Mouse (Mus musculus) layer of hippocampus, postnatal 25 days (tissue): Measurements from ENCODE around the gene Maip1. TPM values are rescaled to one million over a fixed set of nuclear protein-coding genes. Genes with fewer than 3 reads are reported as not detected.
A peak's percentile ranks its signal among the peaks of the same experiment; 100 is the strongest.

Experiments used
- DNase-seq, 2 experiments: peaks; one replicate each; pipeline ENCODE4 v3.0.0; 2022; ENCODE audit warnings: mixed read lengths in 2 of 2, low spot score in 1 of 2; ENCODE audit errors: extremely low spot score in 1 of 2
- total RNA-seq, 2 experiments: library from RNA; stranded (reverse); gene quantifications; 2 replicates each; pipeline ENCODE4 v1.2.3; 2021

Gene Maip1
- total RNA-seq = 10 to 100 TPM; 11.3 to 12.0 TPM

GRCm38 (mm10) chr1:57406187-57407151 is at the start of gene Maip1, which contains the start of gene Tyw5:
Gene Maip1, plus strand, starts transcription at chr1:57406328.
Gene Tyw5, minus strand, starts transcription at chr1:57407101.
- DNase-seq = peak; percentile 77 to 88

- DNase-seq = no peak
These were observed 47.6 kb upstream of the Maip1 start for GRCm38 (mm10) chr1:57358546-57358945.

GRCm38 (mm10) chr1:57367446-57367845 is 38.7 kb upstream of the Maip1 start:
- no peak for DNase-seq

- no peak for DNase-seq
These were observed 37.0 kb upstream of the Maip1 start for GRCm38 (mm10) chr1:57369111-57369510.

GRCm38 (mm10) chr1:57370451-57370850 is 35.7 kb upstream of the Maip1 start:
- no peak for DNase-seq

- no peak for DNase-seq
These were observed 30.9 kb upstream of the Maip1 start for GRCm38 (mm10) chr1:57375276-57375675.

- DNase-seq = no peak
These were observed 29.3 kb upstream of the Maip1 start for GRCm38 (mm10) chr1:57376806-57377205.

GRCm38 (mm10) chr1:57377376-57378341 is 28.5 kb upstream of the Maip1 start, which contains the start of gene 1700066M21Rik:
Gene 1700066M21Rik, plus strand, starts transcription at chr1:57377620.
- DNase-seq = peak; percentile 88 to 91

GRCm38 (mm10) chr1:57386519-57386918 is 19.6 kb upstream of the Maip1 start:
- DNase-seq = no peak

- DNase-seq = peak in 1 of 2 experiments; percentile 49
These were observed 18.3 kb upstream of the Maip1 start for GRCm38 (mm10) chr1:57387876-57388275.

GRCm38 (mm10) chr1:57388402-57389155 is 17.5 kb upstream of the Maip1 start:
- DNase-seq = no peak

GRCm38 (mm10) chr1:57390993-57391790 is 14.9 kb upstream of the Maip1 start:
- no peak for DNase-seq

GRCm38 (mm10) chr1:57392417-57392816 is 13.7 kb upstream of the Maip1 start:
- DNase-seq = no peak

GRCm38 (mm10) chr1:57394051-57394450 is 12.1 kb upstream of the Maip1 start:
- peak in 1 of 2 experiments; percentile 70 for DNase-seq

- no peak for DNase-seq
These were observed 5.8 kb upstream of the Maip1 start for GRCm38 (mm10) chr1:57400321-57400720.

- DNase-seq = no peak
These were observed 5.3 kb upstream of the Maip1 start for GRCm38 (mm10) chr1:57400877-57401276.

GRCm38 (mm10) chr1:57402116-57402515 is 4.0 kb upstream of the Maip1 start:
- no peak for DNase-seq

GRCm38 (mm10) chr1:57408994-57409393 is 2.9 kb downstream of the Maip1 start:
- DNase-seq = no peak

- no peak for DNase-seq
These were observed 7.3 kb downstream of the Maip1 start for GRCm38 (mm10) chr1:57413397-57413796.
